Mouse (Mus musculus): ENCODE results near the gene Ppp3ca. TPM values are rescaled to one million over a fixed set of nuclear protein-coding genes. Genes with fewer than 3 reads are reported as not detected.

The Ppp3ca gene
- polyA plus RNA-seq, 1 experiment from 2014 or later: 10.2 TPM

DNA sequence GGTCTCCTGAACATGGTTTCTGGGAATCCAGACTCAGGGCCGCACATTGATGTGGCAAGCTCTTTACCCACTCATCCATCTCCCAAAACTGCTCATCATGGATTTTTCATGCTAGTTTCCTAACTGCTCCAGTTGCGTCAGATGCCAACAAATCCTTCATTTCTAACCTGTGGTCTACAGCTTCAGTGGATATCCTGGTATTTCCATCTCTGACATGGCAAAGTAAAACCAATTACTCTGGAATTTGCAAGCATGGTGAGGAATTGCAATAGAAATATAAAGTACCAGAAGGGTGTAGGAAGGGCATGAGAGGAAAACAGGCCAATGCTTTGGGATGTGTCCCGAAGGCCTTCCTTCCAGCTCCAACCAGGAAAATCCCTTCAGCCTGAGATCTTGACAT is 196.2 kb downstream of the Ppp3ca start:
- no peaks in the 10 kb centered on the region for H3K36me3 ChIP-seq (ENCODE audit: control insufficient read depth, insufficient read depth)
- ATAC-seq (ENCODE audit: low read depth): no peak
- H3K4me1 ChIP-seq (ENCODE audit: control insufficient read depth, low read depth, low read length): no peaks in the 10 kb centered on the region
- 76% methylated on average over 3 of the region's 3 CpGs for WGBS (ENCODE audit: insufficient replicate concordance)
- no peak overlapping the region for H3K9ac ChIP-seq (ENCODE audit: low read depth, low read length)
- H3K4me3 ChIP-seq (ENCODE audit: low read depth, low read length): no peak overlapping the region
- H3K9me3 ChIP-seq (replicated peaks; ENCODE audit: control insufficient read depth, low read length): no peaks in the 10 kb centered on the region
- H3K27me3 ChIP-seq (ENCODE audit: control insufficient read depth, insufficient read depth, low read depth, low read length): no peaks in the 10 kb centered on the region
- H3K4me2 ChIP-seq (ENCODE audit: low read depth, low read length): no peak overlapping the region
- no peak overlapping the region for H3K27ac ChIP-seq (ENCODE audit: low read length)

DNA sequence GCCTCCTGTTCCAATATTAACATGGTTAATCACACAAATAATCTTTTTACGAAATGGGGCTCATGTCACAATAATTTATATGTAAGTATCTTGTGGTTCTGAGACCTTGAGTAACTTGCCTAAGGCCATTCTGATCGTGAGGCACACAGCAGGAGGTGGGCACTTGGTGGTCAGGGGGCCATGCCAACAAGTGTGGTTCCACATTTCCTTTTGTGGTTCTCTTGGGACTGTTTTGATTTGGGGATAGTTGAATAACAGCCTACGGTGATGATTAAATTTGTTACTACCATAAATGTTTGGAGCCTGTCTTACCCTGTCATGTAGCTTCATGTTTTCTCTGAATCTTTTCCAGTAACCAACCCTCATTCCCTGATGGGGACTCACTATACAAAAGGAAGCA is 196.6 kb downstream of the Ppp3ca start:
- WGBS (ENCODE audit: insufficient replicate concordance): 41% methylated on average over 3 of the region's 3 CpGs
- Histone ChIP-seq H3K27me3 (ENCODE audit: control insufficient read depth, insufficient read depth, low read depth, low read length) (no peaks in the 10 kb centered on the region), H3K9ac (ENCODE audit: low read depth, low read length) (no peak overlapping the region), H3K36me3 (ENCODE audit: control insufficient read depth, insufficient read depth) (no peaks in the 10 kb centered on the region), H3K27ac (ENCODE audit: low read length) (no peak overlapping the region), H3K4me2 (ENCODE audit: low read depth, low read length) (no peak overlapping the region), H3K4me1 (ENCODE audit: control insufficient read depth, low read depth, low read length) (no peaks in the 10 kb centered on the region), H3K4me3 (ENCODE audit: low read depth, low read length) (no peak overlapping the region), H3K9me3 (replicated peaks; ENCODE audit: control insufficient read depth, low read length) (no peaks in the 10 kb centered on the region)
- no peak for ATAC-seq (ENCODE audit: low read depth)

DNA sequence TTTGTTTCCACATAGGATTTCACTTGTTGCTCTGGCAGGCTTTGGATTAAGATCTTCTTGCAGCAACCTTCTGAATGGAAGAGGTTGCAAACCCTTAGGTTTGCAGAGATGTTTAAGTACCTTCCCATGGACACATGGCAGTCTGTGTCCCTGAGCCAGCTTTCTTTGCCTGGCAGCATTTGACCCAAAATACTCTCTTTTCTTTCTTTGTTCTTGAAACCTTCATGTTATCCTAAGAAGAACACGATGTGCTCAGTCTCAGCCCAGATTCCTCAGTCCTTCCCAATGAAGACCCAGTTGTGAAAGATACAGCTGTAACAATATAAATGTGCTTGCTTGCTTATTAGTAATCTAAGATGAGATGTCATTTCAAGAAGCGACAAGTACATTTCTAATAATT is 197.4 kb downstream of the Ppp3ca start:
- H3K27ac ChIP-seq (ENCODE audit: low read length): no peak overlapping the region
- H3K9me3 ChIP-seq (replicated peaks; ENCODE audit: control insufficient read depth, low read length): no peaks in the 10 kb centered on the region
- no peak overlapping the region for H3K4me3 ChIP-seq (ENCODE audit: low read depth, low read length)
- H3K4me2 ChIP-seq (ENCODE audit: low read depth, low read length): no peak overlapping the region
- no peak for ATAC-seq (ENCODE audit: low read depth)
- H3K4me1 ChIP-seq (ENCODE audit: control insufficient read depth, low read depth, low read length): no peaks in the 10 kb centered on the region
- WGBS (ENCODE audit: insufficient replicate concordance): 68% methylated on average over 2 of the region's 2 CpGs
- H3K36me3 ChIP-seq (ENCODE audit: control insufficient read depth, insufficient read depth): no peaks in the 10 kb centered on the region
- H3K27me3 ChIP-seq (ENCODE audit: control insufficient read depth, insufficient read depth, low read depth, low read length): no peaks in the 10 kb centered on the region
- no peak overlapping the region for H3K9ac ChIP-seq (ENCODE audit: low read depth, low read length)

DNA sequence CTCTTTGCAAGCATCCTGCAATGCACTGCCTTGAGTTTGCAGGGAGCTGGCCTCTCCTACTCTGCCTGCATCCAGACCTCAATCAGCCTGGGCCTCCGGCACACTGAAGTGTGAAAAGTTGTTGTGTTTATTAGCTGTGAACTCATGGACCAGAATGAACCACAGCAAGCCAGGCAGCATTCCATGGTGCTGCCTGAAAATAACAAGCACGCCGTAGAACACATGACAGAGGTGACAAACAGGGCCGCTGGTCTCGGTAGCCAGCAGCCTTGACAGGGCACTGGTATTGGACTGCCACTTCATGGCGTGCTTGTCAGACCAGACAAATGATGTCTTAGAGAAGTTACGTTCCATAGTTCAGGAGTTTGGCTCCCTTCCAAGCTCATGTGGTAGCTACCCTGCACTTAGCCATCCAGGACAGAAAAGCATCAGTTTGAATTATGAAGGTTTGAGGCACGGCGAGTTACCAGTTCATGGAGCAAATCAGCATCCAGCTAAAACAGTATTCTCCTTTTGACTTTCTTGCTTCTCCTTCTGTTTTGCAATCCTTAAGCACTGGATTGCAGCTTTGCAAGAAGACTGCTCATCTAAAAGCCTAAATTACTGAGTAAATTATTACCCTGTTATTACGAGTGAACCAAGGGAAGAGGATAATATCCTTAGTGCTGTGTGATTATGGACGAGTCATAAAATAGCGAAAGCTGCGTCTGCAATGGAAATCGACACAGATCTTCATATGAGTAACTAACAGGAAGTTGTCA is 202.0 kb downstream of the Ppp3ca start:
- WGBS (ENCODE audit: insufficient replicate concordance): 69% methylated on average over 14 of the region's 14 CpGs
- Histone ChIP-seq H3K9me3 (replicated peaks; ENCODE audit: control insufficient read depth, low read length) (no peaks in the 10 kb centered on the region), H3K4me2 (ENCODE audit: low read depth, low read length) (no peak overlapping the region), H3K36me3 (ENCODE audit: control insufficient read depth, insufficient read depth) (no peaks in the 10 kb centered on the region), H3K27ac (ENCODE audit: low read length) (no peak overlapping the region), H3K27me3 (ENCODE audit: control insufficient read depth, insufficient read depth, low read depth, low read length) (no peaks in the 10 kb centered on the region), H3K9ac (ENCODE audit: low read depth, low read length) (no peak overlapping the region), H3K4me3 (ENCODE audit: low read depth, low read length) (no peak overlapping the region), H3K4me1 (ENCODE audit: control insufficient read depth, low read depth, low read length) (no peaks in the 10 kb centered on the region)
- ATAC-seq (ENCODE audit: low read depth): no peak

DNA sequence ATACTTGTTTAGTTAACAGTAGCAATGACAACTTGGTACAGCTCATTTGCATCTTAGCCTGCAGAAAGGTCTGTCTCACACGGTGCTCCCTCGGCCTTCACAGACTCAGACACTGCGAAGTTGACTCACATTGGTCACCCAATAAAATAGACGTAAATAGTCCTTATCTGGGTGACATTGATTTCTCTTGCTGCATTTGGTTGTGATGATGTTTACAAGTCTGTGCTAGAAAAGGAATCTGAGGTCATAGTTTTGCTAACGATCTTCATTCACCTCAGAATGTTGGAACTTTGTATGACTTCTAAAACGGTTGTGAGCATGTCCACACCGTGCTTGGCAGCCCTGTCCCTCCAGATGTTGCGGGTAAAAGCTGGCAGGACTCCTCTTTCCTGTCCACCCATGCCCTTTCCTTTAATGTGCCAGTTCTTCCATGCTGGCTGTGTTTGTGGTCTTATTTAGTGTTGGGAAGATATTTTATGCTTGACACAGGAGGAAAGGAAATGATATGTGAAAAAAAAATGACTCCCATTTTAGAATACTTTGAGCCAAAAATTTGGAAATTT is 202.7 kb downstream of the Ppp3ca start:
- no peaks in the 10 kb centered on the region for H3K36me3 ChIP-seq (ENCODE audit: control insufficient read depth, insufficient read depth)
- no peak for ATAC-seq (ENCODE audit: low read depth)
- WGBS (ENCODE audit: insufficient replicate concordance): 71% methylated on average over 8 of the region's 8 CpGs

DNA sequence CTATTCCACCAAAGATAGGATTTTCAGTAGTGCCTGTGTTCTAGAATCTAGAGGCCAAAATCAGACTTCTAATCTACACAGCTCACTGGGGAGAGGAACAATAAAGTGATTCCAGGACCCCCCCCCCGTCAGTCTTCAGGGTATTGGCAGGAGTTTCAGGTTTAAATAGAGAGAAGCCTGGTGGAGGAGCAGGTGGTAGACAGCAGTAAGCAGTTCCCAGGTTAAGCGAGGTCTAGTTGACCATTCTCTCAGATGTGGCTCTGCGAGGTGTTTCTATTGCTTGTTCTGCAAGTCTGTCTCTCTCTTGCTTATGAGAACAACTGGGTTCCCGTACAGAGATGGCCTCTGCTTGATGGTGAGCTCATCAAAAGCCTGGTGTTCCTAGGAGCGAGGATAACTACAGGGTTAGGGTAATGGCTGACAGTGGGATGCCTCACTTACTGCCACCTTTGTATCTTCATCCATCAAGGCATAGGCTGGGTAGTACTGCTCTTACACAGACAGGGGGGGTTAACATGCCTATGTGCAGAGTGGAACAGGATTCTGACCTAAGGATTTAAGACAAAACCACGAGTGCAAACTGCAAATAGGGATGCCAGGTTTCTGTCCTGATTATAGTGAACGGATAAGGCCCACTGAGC is 204.0 kb downstream of the Ppp3ca start:
- Histone ChIP-seq H3K9ac (ENCODE audit: low read depth, low read length) (no peak overlapping the region), H3K4me3 (ENCODE audit: low read depth, low read length) (no peak overlapping the region), H3K4me2 (ENCODE audit: low read depth, low read length) (no peak overlapping the region), H3K4me1 (ENCODE audit: control insufficient read depth, low read depth, low read length) (no peaks in the 10 kb centered on the region), H3K27ac (ENCODE audit: low read length) (no peak overlapping the region), H3K36me3 (ENCODE audit: control insufficient read depth, insufficient read depth) (no peaks in the 10 kb centered on the region), H3K27me3 (ENCODE audit: control insufficient read depth, insufficient read depth, low read depth, low read length) (no peaks in the 10 kb centered on the region), H3K9me3 (replicated peaks; ENCODE audit: control insufficient read depth, low read length) (no peaks in the 10 kb centered on the region)
- 71% methylated on average over 7 of the region's 7 CpGs for WGBS (ENCODE audit: insufficient replicate concordance)
- ATAC-seq (ENCODE audit: low read depth): no peak

More for the DNA sequence above, 202.7 kb downstream of the Ppp3ca start:
- H3K4me2 ChIP-seq (ENCODE audit: low read depth, low read length): no peak overlapping the region
- H3K9ac ChIP-seq (ENCODE audit: low read depth, low read length): no peak overlapping the region
- H3K4me1 ChIP-seq (ENCODE audit: control insufficient read depth, low read depth, low read length): no peaks in the 10 kb centered on the region
- H3K27me3 ChIP-seq (ENCODE audit: control insufficient read depth, insufficient read depth, low read depth, low read length): no peaks in the 10 kb centered on the region
- no peaks in the 10 kb centered on the region for H3K9me3 ChIP-seq (replicated peaks; ENCODE audit: control insufficient read depth, low read length)
- H3K27ac ChIP-seq (ENCODE audit: low read length): no peak overlapping the region
- no peak overlapping the region for H3K4me3 ChIP-seq (ENCODE audit: low read depth, low read length)

DNA sequence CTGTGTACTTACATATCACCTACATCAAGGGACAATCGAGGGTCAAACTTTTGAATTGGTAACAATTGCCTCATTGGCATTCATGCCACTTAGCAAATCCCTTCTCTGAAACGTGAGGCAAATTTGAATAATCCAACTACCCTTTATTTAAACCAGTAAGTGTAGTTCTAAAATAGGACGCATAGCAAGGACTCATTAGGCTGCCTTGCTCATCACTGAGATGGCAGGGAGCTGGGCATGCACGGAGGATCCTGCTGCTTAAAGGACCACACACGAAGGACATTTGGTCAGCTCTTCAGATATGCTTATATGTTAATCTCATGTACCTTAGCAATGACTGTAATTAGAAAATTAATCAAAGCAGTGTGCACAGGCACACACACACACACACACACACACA is 204.6 kb downstream of the Ppp3ca start:
- Histone ChIP-seq H3K27me3 (ENCODE audit: control insufficient read depth, insufficient read depth, low read depth, low read length) (no peaks in the 10 kb centered on the region), H3K36me3 (ENCODE audit: control insufficient read depth, insufficient read depth) (no peaks in the 10 kb centered on the region), H3K9ac (ENCODE audit: low read depth, low read length) (no peak overlapping the region), H3K4me1 (ENCODE audit: control insufficient read depth, low read depth, low read length) (no peaks in the 10 kb centered on the region), H3K27ac (ENCODE audit: low read length) (no peak overlapping the region), H3K4me3 (ENCODE audit: low read depth, low read length) (no peak overlapping the region), H3K9me3 (replicated peaks; ENCODE audit: control insufficient read depth, low read length) (no peaks in the 10 kb centered on the region), H3K4me2 (ENCODE audit: low read depth, low read length) (no peak overlapping the region)
- WGBS (ENCODE audit: insufficient replicate concordance): 64% methylated on average over 5 of the region's 5 CpGs
- ATAC-seq (ENCODE audit: low read depth): no peak

DNA sequence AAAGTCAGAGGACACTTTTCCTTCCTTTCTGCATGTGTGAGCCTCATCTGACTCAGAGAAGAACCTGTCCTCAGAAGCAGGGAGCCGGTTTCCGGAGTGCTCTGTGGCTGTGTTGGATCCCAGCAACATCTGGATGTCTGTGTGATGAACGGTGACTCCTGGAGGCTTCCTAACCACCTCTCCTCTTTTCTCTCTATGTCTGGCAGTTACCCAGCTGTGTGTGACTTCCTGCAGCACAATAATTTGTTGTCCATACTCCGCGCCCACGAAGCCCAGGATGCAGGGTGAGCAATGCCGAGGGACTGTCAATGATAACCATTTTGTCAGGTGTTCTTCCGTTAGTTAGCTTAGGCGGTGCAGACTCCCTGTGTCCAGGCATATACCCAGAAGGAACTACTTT is 217.8 kb downstream of the Ppp3ca start:
- Histone ChIP-seq H3K27ac (ENCODE audit: low read length) (no peak overlapping the region), H3K4me2 (ENCODE audit: low read depth, low read length) (no peak overlapping the region), H3K9me3 (replicated peaks; ENCODE audit: control insufficient read depth, low read length) (no peaks in the 10 kb centered on the region), H3K9ac (ENCODE audit: low read depth, low read length) (no peak overlapping the region), H3K4me3 (ENCODE audit: low read depth, low read length) (no peak overlapping the region), H3K27me3 (ENCODE audit: control insufficient read depth, insufficient read depth, low read depth, low read length) (no peaks in the 10 kb centered on the region), H3K4me1 (ENCODE audit: control insufficient read depth, low read depth, low read length) (no peaks in the 10 kb centered on the region), H3K36me3 (ENCODE audit: control insufficient read depth, insufficient read depth) (no peaks in the 10 kb centered on the region)
- 79% methylated on average over 9 of the region's 9 CpGs for WGBS (ENCODE audit: insufficient replicate concordance)
- no peak for ATAC-seq (ENCODE audit: low read depth)

DNA sequence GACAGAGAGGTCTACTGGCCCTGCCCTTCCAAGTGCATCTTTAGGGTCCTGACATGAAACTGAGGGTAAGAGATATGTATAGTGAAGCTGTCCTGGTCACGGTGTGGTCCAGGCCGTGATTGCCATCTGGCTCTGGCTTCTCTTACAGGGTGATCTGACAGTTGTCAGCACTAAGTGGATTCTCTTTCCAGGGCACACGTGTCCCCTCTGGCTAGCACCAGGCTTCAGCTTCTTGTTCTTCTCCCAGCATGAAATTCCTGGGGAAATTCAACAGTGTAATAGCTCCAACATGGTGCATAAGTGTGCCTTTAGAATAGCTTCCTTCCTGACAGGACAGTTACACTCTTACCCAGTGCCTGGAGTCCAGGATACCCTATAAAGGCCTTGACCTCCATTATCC is 222.2 kb downstream of the Ppp3ca start:
- no peak for ATAC-seq (ENCODE audit: low read depth)
- H3K36me3 ChIP-seq (ENCODE audit: control insufficient read depth, insufficient read depth): no peaks in the 10 kb centered on the region
- no peaks in the 10 kb centered on the region for H3K27me3 ChIP-seq (ENCODE audit: control insufficient read depth, insufficient read depth, low read depth, low read length)
- H3K27ac ChIP-seq (ENCODE audit: low read length): no peak overlapping the region
- H3K9me3 ChIP-seq (replicated peaks; ENCODE audit: control insufficient read depth, low read length): no peaks in the 10 kb centered on the region
- H3K9ac ChIP-seq (ENCODE audit: low read depth, low read length): no peak overlapping the region
- no peak overlapping the region for H3K4me3 ChIP-seq (ENCODE audit: low read depth, low read length)
- no peaks in the 10 kb centered on the region for H3K4me1 ChIP-seq (ENCODE audit: control insufficient read depth, low read depth, low read length)
- WGBS (ENCODE audit: insufficient replicate concordance): 75% methylated on average over 3 of the region's 3 CpGs
- H3K4me2 ChIP-seq (ENCODE audit: low read depth, low read length): no peak overlapping the region

Measured in liver, embryonic 16.5 days (tissue).